Mouse (Mus musculus) T-helper 2 cell (primary cell): Measurements from ENCODE around the gene BC025920.

Source experiments
- in situ Hi-C: fragments of 300-600 bp; cut with MboI, MseI; formaldehyde crosslinking; loops from one replicate; pipeline ENCODE4 v1.15.1; 2025; ENCODE audit warnings: high pct_unique_total_duplicates

Gene BC025920

DNA sequence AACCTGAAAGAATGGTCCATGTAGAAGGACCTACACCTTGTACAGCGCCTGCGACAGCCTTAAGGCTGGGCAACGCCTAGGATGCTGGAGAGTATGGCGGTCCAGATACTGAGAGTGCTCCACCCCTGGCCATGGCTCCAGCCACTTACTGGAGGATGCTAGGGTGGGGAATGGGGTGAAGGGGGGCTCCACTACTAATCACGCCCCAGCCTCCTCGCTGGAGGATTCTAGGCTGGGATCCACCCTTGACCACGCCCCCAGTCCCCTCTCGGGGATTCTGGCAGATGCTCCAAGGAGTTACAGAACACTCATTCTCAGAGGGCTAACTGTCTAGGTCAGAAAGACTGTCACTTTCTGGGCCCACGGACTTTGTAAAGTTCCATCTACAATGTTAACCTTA is 33.1 kb upstream of the BC025920 start:
- in situ Hi-C loops: no loop called here

DNA sequence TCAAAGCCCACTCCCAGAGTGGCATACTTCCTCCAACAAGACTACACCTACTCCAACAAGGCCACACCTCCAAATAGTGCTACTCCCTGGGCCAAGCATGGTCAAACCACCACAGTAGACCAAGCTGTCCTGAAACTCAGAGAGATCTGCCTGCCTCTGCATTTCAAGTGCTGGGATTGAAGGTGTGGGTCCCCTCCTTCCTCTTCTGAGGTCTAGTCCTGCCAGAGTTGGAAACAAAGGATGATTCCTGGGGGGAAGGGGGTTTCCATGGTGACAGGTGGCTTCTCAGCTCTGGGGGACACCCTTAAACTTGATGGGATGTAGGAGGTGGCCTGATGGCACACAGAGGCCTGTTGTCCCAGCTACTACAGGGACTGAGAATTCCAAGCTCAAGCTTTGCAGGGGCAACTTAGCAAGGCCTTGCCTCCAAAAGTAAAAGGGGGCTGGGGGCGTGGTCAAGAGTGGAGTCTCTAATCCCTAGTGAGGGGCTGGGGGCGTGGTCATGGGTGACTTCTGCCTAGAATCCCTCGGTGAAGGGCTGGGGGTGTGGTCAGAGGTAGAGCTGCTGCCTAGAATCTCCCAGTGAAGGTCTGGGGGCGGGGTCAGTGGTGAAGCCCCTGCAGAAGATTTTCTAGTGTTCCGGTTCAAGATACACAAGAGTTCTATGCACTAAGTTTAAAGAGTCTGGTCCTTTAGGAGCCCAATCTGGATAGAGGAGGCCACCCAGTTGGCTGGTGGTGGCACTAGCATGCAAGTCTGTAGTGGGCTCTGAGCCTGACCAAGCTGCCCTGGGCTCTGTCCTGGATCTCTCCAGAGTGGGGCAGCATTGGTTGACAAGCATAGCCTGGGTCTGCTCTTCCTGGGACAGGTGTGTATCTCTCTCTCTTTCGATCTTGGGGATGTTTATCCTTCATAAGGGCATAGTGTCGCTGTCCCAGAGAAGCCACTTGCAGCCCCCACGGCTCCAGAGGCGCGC is 31.7 kb upstream of the BC025920 start, which contains the start of gene Tle2:
Gene Tle2, plus strand, starts transcription at position 481 of the 976 bp plus-strand sequence.
- in situ Hi-C loops: no loop called here

DNA sequence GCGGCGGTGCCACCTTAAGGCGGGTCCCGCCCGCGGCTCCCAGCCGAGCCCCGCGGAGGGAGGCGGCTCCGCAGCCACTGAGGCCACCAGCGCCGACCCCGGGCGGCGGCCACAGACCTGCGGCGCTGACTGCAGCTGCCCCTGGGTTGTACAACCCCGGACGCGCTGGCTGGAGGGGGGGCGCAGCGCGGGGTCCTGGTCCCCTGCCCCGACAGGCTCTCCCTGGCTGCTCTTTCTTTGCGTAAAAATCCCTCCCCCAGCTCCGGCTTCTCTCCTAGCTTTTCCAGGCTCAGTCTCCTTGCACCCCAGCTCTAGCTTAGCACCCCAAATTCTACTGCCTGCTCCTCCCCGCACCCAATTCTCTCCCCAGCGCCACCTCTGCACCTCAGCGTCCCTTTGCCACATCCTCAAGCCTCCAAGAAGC is 30.9 kb upstream of the BC025920 start:
- in situ Hi-C loops: no loop called here

DNA sequence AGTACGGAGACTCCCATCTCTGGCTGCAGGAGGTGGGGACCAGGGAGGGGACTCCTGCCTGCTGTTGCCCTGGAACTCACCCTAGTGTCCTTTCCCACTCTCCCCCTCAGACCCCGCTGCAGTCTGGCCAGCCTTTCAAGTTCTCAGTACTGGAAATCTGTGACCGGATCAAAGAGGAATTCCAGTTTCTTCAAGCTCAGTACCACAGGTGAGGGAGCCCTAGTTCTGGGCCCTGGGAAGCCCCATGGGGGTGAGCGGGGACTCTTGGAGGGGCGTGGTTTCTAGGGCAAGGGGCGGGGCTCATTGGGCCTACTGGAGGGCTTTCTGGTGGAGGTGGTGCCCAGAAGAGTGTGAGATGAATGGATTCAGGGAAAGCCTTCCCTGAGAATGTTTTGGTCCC is 30.4 kb upstream of the BC025920 start:
- in situ Hi-C loops: no loop called here

DNA sequence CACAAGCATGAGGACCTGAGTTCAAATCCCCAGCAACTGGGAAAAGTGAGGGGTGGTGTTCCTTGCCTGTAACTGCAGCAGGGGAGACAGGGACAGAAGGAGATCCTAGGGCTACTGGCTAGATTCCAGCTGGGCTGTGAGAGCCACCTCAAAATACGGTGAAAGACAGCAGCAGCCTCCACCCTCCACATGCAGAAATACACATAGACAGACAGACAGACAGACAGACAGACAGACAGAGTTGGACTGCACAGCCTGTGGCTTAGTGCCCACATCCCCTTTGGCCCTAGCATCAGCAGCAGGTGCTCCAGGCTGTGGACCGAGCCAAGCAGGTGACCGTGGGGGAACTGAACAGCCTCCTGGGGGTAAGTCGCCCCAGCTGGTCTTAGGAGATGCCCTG is 26.1 kb upstream of the BC025920 start:
- in situ Hi-C loops: loop anchor here (10.0 kb wide), 1 partner anchor 1115 kb away; the partner anchor contains the start of genes Glt8d2 and Hcfc2

DNA sequence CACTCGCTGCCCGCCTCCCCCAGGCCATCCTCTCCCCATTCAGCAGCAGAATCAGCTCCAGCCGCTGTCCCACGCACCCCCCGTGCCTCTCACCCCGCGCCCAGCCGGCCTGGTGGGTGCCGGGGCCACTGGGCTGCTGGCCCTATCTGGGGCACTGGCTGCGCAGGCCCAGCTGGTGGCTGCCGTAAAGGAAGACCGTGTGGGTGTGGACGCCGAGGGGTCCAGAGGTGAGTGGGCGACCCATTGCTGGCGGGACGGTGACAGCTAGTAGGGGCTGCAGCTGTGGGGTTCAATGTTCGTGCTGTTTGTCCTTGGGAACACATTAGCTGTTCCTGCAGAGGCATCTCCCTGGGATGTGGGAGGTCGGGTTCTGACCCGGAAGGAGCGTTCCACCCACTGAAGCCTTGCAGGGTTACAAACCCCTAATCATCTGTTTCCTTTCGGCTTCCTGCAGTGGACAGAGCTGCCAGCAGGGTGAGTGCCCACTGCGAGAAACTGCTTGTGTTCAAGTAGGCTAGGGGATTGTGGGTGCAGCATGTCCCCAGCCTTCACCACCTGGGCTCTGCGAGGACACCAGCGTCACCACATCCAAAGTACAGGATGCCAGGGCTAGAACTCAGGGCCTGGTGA is 25.5 kb upstream of the BC025920 start:
- in situ Hi-C loops: loop anchor here (10.0 kb wide), 1 partner anchor 1114 kb away; the partner anchor contains the start of genes Glt8d2 and Hcfc2

DNA sequence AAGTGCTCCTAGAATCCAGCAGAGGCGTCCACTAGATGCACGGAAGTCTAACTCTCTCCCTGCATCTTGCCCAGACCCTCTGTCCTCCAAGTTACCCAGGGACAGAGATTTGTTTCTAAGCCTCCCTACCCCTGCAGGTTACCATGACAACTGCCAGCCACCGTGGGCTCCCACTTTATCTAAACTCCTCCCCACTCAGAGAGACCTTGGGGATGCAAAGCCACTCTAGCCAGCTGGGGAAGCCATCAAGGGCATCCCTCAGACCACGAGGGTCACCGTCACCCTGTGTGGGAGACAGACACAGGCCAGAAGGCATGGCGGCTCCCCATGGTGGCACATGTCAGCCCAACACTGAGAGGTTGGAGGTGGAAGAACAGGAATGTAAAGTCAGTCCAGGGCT is 22.7 kb upstream of the BC025920 start:
- in situ Hi-C loops: loop anchor here (10.0 kb wide), 1 partner anchor 1111 kb away; the partner anchor contains the start of genes Glt8d2 and Hcfc2

DNA sequence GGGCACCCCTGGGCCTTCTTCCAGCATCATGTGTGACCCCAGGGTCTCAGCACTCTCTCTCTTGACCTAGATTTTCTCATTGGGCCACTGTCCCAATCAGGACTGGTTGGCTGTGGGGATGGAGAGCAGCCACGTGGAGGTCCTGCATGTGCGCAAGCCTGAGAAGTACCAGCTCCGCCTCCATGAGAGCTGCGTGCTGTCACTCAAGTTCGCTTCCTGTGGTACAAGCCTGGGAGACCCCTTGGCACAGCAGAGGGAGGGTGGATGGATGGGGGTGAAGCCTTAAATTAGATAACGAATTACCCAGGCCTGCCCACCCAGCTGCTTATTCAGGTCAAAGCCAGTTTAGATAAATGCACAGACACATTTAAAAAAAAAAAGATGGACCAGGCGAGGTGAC is 17.3 kb upstream of the BC025920 start:
- in situ Hi-C loops: loop anchor here (10.0 kb wide), 1 partner anchor 1106 kb away; the partner anchor contains the start of genes Glt8d2 and Hcfc2

DNA sequence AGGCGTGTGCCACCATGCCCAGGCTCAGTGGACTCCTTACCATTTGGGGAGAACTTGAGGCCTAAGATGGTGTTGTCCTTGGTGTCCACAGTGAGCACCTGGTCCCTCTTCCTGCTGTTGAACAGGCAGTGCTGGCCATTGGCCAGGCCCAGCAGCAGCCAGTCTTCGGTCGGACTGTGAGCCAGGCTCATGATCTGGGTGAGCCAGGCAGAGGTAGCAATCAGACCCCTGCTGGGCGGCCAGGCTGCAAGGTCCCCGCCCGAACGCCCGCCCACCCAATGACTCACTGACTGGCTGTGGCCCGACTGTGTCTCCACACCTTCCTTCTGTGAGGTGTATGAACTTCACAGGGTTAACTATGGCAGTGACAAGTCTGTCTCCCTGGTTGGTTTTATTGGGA is 14.2 kb upstream of the BC025920 start:
- in situ Hi-C loops: no loop called here

DNA sequence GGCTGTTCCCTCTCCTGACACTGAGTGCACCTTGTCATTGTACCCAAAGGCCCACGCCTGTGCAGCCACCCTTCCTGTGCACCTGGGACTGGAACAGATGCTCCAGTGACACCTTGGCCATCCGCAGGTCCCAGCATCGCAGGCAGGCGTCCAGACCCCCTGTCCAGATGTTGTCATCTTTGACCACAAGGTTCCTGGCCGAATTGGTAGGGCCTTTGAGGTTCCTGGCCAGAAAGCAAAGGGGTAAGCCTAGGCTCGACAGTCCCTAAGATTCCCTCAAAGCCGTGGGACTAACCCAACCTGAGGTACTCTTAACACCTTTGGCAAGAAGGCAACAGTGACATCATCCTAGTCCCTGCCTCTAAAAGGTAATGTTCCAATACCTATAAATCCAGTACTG is 13.4 kb upstream of the BC025920 start:
- in situ Hi-C loops: no loop called here

DNA sequence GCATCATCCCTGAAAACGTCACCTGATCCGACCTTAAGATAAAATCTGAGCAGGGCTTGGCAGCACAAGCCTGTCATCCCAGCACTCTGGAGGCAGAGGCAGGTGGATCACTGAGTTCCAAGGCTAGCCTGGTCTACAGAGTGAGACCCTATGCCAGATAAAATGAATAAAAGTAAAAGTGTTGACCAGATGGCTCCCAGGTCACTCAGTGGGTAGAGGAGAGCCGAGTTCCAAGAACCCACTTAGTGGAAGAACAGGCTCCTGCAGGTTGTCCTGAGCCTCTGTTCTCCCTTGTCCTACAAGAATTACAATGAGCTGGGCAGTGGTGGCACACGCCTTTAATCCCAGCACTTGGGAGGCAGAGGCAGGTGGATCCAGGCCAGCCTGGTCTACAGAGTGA is 12.8 kb upstream of the BC025920 start:
- in situ Hi-C loops: no loop called here

DNA sequence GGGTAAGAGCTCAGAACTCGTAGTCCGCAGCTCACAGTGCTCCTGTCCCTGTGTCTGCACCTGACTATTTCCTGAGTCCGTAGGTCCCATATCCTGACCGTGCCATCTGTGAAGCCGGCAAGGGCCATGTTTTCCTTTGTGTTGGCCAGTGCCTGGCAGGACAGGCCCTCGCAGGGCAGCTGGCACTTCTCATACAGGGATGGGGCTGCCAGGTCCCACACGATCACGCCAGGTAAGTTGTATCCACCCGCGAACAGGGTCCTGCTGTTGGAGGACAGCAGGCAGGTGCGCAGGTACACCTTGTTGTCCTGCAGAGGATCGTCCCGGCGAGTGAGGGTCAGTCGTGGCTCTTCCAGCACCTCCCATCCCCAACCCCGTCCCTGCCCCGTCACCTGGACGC is 12.1 kb upstream of the BC025920 start:
- in situ Hi-C loops: no loop called here

DNA sequence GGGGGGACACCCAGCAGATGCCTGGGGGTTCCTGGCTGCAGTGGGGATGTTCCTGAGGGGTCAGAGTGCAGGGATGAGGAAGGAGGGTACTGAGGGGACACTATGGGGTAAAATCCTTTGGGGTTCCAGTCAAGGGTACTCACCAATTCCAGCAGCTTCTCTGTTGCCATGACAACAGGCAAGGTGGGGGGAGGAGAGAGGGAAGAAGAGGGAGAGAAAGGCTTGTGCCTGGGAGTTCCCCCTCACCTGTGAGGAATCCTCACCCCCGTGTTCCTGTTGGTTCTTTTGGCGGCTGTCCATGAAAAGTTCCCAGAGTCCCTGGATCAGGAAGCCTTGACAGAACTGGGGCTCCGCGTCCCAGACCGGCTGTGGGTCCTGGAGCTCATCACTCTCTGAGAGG is 10.5 kb upstream of the BC025920 start:
- in situ Hi-C loops: no loop called here

DNA sequence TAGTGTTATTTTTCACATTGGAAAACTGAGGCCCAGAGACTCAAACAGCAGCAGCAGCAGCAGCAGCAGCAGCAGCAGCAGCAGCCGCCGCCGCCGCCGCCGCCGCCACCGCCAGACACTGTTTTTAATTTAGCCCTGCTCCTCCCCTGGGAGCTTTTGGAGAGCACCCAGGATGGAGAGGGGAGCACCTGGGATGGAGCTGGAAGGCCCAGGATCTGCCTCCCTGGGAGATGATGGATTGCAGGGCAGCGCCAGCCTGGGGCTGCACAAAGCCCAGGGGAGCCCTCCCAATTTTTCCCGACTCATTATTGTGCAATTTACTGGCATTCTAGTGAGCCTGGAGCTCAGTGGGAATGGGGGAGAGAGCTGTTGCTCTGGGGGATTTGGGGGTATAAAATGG is 9.5 kb upstream of the BC025920 start:
- in situ Hi-C loops: no loop called here

DNA sequence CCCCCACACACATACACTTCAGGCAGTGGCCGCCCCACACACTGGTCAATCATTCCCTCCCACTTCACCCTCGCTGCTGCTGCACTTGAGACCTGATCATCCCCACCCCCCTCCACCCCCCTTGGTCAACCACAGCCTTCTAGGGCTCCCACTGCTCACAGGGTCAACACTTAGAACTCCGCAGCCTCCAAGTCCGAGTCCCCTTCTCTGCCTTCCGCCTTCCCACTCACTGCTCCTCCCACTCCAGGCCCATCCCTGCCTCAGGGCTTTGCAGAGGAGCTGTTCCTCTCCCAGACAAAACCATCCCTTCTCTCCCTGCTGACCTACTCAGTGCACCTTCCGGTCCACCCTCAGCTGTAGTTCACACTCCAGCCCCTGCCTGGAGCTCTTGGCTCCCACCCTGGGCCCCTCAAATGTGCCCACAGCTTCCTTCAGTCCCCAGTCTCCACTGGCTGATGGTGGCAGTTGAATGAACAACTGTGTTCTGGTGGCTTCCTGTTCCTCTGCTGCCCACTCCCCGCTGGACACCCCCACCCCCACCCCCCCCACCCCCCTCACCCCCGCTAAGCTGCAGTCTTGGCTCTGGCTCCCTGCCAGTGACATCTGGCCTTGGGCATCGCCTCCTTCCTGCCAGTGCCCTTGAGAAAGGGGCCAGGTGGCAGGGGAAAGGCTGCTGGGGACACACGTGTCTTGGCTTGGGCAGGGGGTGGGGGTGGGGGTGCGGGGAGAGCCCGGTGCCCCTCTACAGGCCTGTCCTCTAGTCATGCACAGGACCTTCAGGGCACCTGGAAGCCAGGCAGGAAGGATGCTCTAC is 8.7 kb upstream of the BC025920 start:
- in situ Hi-C loops: no loop called here

DNA sequence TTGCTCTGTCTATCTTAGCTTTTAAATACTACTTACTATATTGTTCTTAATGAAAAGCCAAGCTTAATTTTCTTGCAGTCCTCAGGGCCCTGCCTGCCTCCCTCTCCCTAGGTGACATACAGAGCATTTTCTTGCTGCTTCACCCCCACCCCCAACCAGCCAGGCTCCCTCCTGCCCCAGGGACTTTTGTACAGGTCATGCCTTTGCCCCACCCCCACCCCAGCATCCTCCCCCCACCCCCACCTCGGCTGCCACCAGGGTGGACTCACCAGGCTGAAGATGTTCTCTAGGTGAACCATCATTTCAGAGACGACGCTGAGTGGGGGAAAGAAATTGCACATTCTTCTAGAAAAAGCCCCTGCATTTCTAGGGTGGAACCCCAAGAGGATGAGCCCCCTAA is 7.7 kb upstream of the BC025920 start:
- in situ Hi-C loops: no loop called here

DNA sequence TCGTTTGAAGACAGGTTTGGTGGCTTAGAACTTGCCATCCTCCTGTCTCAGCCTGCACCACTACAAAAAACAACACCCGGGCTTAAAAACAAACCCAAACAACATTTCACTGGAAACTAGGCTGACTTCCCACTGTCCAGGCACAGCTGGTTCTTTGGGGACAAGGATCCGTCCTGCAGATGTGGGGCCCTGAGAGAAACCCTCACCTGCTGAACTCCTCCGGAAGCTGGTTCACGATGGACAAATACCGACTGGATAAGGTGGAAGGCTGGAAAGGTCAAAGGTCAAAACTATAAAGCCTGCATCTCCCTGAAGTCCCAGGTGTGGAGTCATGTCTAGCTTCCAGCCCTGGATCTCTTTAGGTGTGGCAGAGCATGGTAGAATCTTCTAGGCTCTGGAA is 7.2 kb upstream of the BC025920 start:
- in situ Hi-C loops: no loop called here

DNA sequence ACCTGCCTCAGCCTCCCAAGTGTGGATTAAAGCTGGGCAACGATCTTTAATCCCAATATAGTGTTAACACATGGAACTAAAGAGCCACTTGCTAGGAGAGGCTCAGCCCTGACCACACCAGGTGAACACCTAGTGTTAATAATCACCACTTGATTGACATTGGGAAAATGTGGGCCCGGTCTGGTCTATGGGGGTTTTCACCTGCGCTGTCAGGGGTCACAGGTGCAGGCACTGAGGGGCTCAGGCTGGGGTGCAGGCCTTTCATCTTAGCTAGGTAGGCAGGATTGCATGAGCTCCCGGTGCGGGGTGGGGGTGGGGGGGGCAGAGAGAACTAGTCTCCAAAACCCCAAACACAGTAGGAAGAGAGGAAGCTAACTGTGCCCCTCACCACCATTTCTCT is 6.4 kb upstream of the BC025920 start:
- in situ Hi-C loops: loop anchor here (5.0 kb wide), 1 partner anchor 32 kb away; no protein-coding TSS in a partner anchor

DNA sequence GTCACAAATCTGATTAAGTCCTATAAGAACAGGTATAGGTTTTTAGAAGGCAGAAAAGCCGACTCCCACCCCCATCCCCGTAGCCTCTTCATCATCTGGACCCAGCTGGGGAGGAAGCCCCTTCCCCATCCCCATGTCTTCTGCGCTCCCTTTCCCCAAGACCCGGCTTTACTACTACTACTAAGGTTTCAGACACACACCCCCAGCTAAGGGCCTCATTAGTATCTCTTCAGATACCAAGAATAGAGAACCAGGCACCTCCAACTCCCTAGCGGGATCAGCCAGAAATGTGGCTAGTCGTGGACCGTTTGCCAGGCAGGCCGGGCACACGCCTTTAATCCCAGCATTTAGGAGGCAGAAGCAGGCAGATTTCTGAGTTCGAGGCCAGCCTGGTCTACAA is 6.0 kb upstream of the BC025920 start:
- in situ Hi-C loops: loop anchor here (5.0 kb wide), 1 partner anchor 33 kb away; no protein-coding TSS in a partner anchor

DNA sequence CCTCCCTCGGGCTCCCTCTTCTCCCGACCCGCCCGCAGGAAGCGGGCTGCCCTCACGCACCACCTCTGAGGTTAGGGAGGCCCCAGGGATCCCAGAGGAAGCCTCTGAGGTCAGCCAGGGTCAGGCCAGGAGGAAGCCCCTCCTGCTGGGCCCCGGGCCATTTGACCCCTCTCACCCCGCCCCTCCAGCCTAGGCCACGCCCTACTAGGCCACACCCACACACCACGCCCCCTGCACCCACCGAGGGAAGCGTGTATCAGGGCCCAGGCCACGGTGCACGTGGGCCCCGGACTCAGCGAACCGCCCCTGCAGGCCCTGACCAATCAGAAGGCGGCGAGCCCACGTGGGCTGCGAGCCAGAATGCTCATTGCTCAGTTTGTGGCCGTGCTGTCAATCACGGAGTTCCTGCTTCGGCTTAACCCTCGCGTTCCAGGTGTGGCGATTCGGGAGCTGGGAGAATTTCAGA is 5.3 kb upstream of the BC025920 start, which contains the start of gene Tle6:
Gene Tle6, minus strand, starts transcription at position 336 of the 466 bp plus-strand sequence.
- in situ Hi-C loops: loop anchor here (5.0 kb wide), 1 partner anchor 33 kb away; no protein-coding TSS in a partner anchor

DNA sequence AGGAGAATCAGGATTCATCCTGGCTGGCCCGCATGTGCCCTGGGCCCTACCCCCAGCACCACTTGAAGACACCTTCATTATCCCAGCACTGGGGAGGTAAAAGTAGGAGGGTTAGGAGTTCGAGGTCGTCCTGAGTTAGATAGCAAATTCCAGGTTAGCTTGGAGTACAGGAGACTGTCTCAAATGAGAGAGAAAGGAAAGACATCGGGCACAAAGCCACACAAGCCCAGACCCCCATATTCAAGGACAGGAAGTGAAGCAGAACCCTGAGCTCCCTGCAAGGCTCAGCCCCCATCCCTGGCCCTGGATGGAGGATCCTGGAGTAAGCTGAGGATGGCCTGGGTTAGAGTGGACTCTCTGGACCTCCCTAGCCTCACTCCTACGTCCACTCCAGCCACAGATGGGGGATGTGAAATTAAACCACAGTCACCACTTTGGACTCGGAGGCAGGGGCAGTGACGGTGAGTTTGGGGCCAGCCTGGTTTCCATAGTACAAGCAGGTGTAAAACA is 4.6 kb upstream of the BC025920 start:
- in situ Hi-C loops: loop anchor here (5.0 kb wide), 1 partner anchor 34 kb away; no protein-coding TSS in a partner anchor
